Mouse (Mus musculus): ENCODE data around the gene Efnb2. TPM values are rescaled to one million over a fixed set of nuclear protein-coding genes. Genes with fewer than 3 reads are reported as not detected.

Gene Efnb2
- polyA plus RNA-seq, 2 experiments = 42.8 to 74.0 TPM

- TF ChIP-seq POLR2A (IDR thresholded peaks at IDR 0.05; ENCODE audit: borderline replicate concordance, extremely low read depth, insufficient read depth, insufficient read length) = no peak
- Histone ChIP-seq H3K9ac (ENCODE audit: low read depth, low read length, severe bottlenecking) (no peak overlapping the region), H3K4me3 (replicated peaks; ENCODE audit: low read length) (no peak overlapping the region), H3K27me3 (ENCODE audit: control insufficient read depth, insufficient read depth, low read length) (no peaks in the 10 kb centered on the region), H3K9me3 (ENCODE audit: control insufficient read depth, low read length) (no peaks in the 10 kb centered on the region), H3K4me2 (replicated peaks; ENCODE audit: low read depth, low read length, severe bottlenecking) (no peak overlapping the region), H3K36me3 (ENCODE audit: control insufficient read depth, insufficient read depth, low read length) (no peaks in the 10 kb centered on the region), H3K27ac (replicated peaks; ENCODE audit: low read depth, low read length) (no peak overlapping the region), H3K4me1 (ENCODE audit: control insufficient read depth, insufficient read depth, low read length) (peaks cover 6% of the 10 kb centered on the region; the same call in 1 of the 2 replicates)
- ATAC-seq (ENCODE audit: low FRiP score, low read depth) = no peak
- WGBS = 59% methylated on average over 7 of the region's 7 CpGs
- DNase-seq (ENCODE audit: low spot score) = no peak
Observed at GRCm38 (mm10) chr8:8602616-8603461, 58.2 kb downstream of the Efnb2 start.

DNA sequence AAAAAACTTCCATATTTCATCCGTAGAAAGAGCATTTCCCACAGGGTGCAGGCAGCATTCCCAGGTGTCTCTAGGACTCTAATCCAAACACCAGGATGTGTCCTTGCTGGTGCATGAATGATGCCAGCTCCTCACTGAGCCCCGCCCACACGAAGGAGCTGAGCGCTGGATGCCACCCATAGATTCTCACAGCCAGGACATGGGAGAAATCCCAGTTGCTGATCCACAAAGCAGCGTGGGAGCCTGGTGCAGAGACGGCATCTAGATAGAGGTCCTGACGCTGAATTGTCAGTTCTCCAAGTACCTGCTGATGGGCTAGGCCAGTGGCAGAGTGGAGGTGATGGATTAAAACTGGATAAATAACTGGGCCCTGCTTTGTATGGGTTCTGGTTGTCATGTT lies 61.1 kb downstream of the Efnb2 start:
- H3K4me2 ChIP-seq (replicated peaks; ENCODE audit: low read depth, low read length, severe bottlenecking) = no peak overlapping the region
- ATAC-seq (ENCODE audit: low FRiP score, low read depth) = no peak
- no peaks in the 10 kb centered on the region for H3K36me3 ChIP-seq (ENCODE audit: control insufficient read depth, insufficient read depth, low read length)
- TF ChIP-seq POLR2A (IDR thresholded peaks at IDR 0.05; ENCODE audit: borderline replicate concordance, extremely low read depth, insufficient read depth, insufficient read length) = no peak
- H3K4me3 ChIP-seq (replicated peaks; ENCODE audit: low read length) = no peak overlapping the region
- no peaks in the 10 kb centered on the region for H3K9me3 ChIP-seq (ENCODE audit: control insufficient read depth, low read length)
- no peak overlapping the region for H3K9ac ChIP-seq (ENCODE audit: low read depth, low read length, severe bottlenecking)
- no peak for DNase-seq (ENCODE audit: low spot score)
- WGBS = 89% methylated on average over 7 of the region's 7 CpGs
- H3K4me1 ChIP-seq (ENCODE audit: control insufficient read depth, insufficient read depth, low read length) = peaks cover 6% of the 10 kb centered on the region; the same call in 1 of the 2 replicates
- H3K27me3 ChIP-seq (ENCODE audit: control insufficient read depth, insufficient read depth, low read length) = no peaks in the 10 kb centered on the region
- no peak overlapping the region for H3K27ac ChIP-seq (replicated peaks; ENCODE audit: low read depth, low read length)

GRCm38 (mm10) chr8:8597434-8597833 lies 63.6 kb downstream of the Efnb2 start:
- DNase-seq (ENCODE audit: low spot score) (no peak), ATAC-seq (ENCODE audit: low FRiP score, low read depth) (no peak)
- Histone ChIP-seq H3K4me2 (replicated peaks; ENCODE audit: low read depth, low read length, severe bottlenecking) (no peak overlapping the region), H3K36me3 (ENCODE audit: control insufficient read depth, insufficient read depth, low read length) (no peaks in the 10 kb centered on the region), H3K27me3 (ENCODE audit: control insufficient read depth, insufficient read depth, low read length) (no peaks in the 10 kb centered on the region), H3K27ac (replicated peaks; ENCODE audit: low read depth, low read length) (no peak overlapping the region), H3K9me3 (ENCODE audit: control insufficient read depth, low read length) (no peaks in the 10 kb centered on the region), H3K4me1 (ENCODE audit: control insufficient read depth, insufficient read depth, low read length) (0 out of 2 replicates have a peak, but pooled peaks cover under 1% of the 10 kb centered on the region), H3K4me3 (replicated peaks; ENCODE audit: low read length) (no peak overlapping the region), H3K9ac (ENCODE audit: low read depth, low read length, severe bottlenecking) (no peak overlapping the region)
- 42% methylated on average over 13 of the region's 13 CpGs for WGBS
- TF ChIP-seq POLR2A (IDR thresholded peaks at IDR 0.05; ENCODE audit: borderline replicate concordance, extremely low read depth, insufficient read depth, insufficient read length) = no peak

DNA sequence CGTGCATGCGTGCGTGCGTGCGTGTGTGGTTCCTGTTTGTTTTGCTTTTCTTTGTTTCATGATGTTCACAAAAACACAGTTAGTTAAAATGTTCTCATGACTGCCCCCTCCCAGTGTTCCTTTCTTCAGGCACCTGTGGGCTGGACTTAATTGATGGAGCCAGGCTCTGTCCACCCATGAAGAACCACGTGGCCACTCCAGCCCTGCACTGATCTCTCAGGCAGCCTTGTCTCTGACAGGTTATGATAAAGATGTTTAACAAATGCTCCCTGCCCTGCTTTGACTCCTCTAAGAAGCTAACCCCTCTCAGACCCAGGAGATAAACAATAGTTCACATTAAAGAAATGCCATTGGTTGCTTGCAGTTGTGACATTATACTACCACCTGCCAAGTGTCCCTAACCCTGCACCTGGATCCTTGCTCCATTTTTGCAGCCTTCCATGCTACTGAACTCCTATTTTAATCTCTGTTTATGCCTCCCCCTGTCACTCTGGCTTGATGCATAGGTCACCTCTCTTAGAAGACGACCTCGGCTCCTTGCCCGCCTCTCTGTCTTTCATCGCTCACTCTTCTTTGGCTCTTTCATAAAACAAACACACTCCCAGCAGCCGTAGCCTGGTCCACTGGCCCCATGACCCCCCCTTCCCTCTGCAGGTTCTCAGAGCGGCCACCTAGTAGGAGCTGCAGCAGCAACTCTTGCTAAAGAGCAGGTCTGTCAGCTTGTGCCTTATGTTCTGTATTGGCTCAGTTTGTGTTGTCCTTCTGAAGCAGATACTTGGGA lies 65.0 kb downstream of the Efnb2 start:
- no peak overlapping the region for H3K4me2 ChIP-seq (replicated peaks; ENCODE audit: low read depth, low read length, severe bottlenecking)
- H3K36me3 ChIP-seq (ENCODE audit: control insufficient read depth, insufficient read depth, low read length) = no peaks in the 10 kb centered on the region
- H3K4me1 ChIP-seq (ENCODE audit: control insufficient read depth, insufficient read depth, low read length) = no peaks in the 10 kb centered on the region
- H3K4me3 ChIP-seq (replicated peaks; ENCODE audit: low read length) = no peak overlapping the region
- no peaks in the 10 kb centered on the region for H3K9me3 ChIP-seq (ENCODE audit: control insufficient read depth, low read length)
- ATAC-seq (ENCODE audit: low FRiP score, low read depth) = no peak
- 65% methylated on average over 12 of the region's 12 CpGs for WGBS
- no peak overlapping the region for H3K9ac ChIP-seq (ENCODE audit: low read depth, low read length, severe bottlenecking)
- H3K27me3 ChIP-seq (ENCODE audit: control insufficient read depth, insufficient read depth, low read length) = no peaks in the 10 kb centered on the region
- DNase-seq (ENCODE audit: low spot score) = no peak
- no peak for TF ChIP-seq POLR2A (IDR thresholded peaks at IDR 0.05; ENCODE audit: borderline replicate concordance, extremely low read depth, insufficient read depth, insufficient read length)
- no peak overlapping the region for H3K27ac ChIP-seq (replicated peaks; ENCODE audit: low read depth, low read length)

DNA sequence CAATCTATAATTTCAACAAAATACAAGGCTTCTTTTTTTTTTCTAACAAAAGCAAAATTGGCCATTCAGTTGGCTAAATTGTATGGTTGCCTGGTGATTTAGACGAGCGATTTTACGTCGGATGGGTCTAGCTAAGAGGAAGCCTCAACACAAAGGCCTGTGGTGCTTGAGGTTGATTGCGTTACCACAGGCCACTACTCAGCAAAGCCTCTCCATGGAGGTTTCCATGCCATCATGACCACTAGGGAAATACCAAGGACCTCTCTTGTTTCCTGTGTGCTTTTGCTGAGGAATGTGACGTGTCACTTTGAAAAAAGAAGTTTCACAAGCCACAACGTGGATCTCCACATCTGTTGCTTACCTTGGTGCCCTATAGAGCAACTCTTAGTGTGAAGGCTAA lies 67.2 kb downstream of the Efnb2 start:
- Histone ChIP-seq H3K36me3 (ENCODE audit: control insufficient read depth, insufficient read depth, low read length) (no peaks in the 10 kb centered on the region), H3K4me3 (replicated peaks; ENCODE audit: low read length) (no peak overlapping the region), H3K9ac (ENCODE audit: low read depth, low read length, severe bottlenecking) (no peak overlapping the region), H3K27me3 (ENCODE audit: control insufficient read depth, insufficient read depth, low read length) (no peaks in the 10 kb centered on the region), H3K9me3 (ENCODE audit: control insufficient read depth, low read length) (no peaks in the 10 kb centered on the region), H3K27ac (replicated peaks; ENCODE audit: low read depth, low read length) (no peak overlapping the region), H3K4me2 (replicated peaks; ENCODE audit: low read depth, low read length, severe bottlenecking) (no peak overlapping the region), H3K4me1 (ENCODE audit: control insufficient read depth, insufficient read depth, low read length) (no peaks in the 10 kb centered on the region)
- ATAC-seq (ENCODE audit: low FRiP score, low read depth) (no peak), DNase-seq (ENCODE audit: low spot score) (no peak)
- WGBS = 86% methylated on average over 7 of the region's 7 CpGs
- TF ChIP-seq POLR2A (IDR thresholded peaks at IDR 0.05; ENCODE audit: borderline replicate concordance, extremely low read depth, insufficient read depth, insufficient read length) = no peak

All from limb, embryonic 14.5 days (tissue).